Mouse (Mus musculus): ENCODE measurements around the gene Akap7. TPM values are rescaled to one million over a fixed set of nuclear protein-coding genes. Genes with fewer than 3 reads are reported as not detected.

Gene Akap7
- polyA plus RNA-seq, 1 experiment from 2014 or later: 23.1 TPM

- TF ChIP-seq EP300 (optimal IDR thresholded peaks at IDR 0.05): no peak
- no peak for TF ChIP-seq CTCF (IDR thresholded peaks at IDR 0.05; ENCODE audit: low read depth)
- Histone ChIP-seq H3K27ac (replicated peaks) (no peak overlapping the region), H3K4me2 (replicated peaks; ENCODE audit: low read depth) (no peak overlapping the region), H3K9ac (ENCODE audit: low read length) (no peak overlapping the region), H3K36me3 (ENCODE audit: control insufficient read depth, insufficient read depth, low read length) (no peaks in the 10 kb centered on the region), H3K4me3 (ENCODE audit: low read depth, low read length) (no peak overlapping the region), H3K27me3 (ENCODE audit: control insufficient read depth, insufficient read depth, low read length) (no peaks in the 10 kb centered on the region), H3K9me3 (ENCODE audit: control insufficient read depth, low read length) (no peaks in the 10 kb centered on the region), H3K4me1 (replicated peaks; ENCODE audit: control insufficient read depth, insufficient read depth) (no peaks in the 10 kb centered on the region)
- DNase-seq (ENCODE audit: low spot score) (no peak), ATAC-seq (ENCODE audit: low FRiP score, low TSS enrichment) (no peak)
- WGBS: 87% methylated on average over 5 of the region's 5 CpGs
Observed at GRCm38 (mm10) chr10:25120871-25121554, 186.7 kb downstream of the Akap7 start.

Other genes starting within 250 kb of the Akap7 start
- gene Epb41l2, start 51.9 kb upstream of the Akap7 start, polyA plus RNA-seq (2015; fragmentation: Nextera tagmentation; extraction: Ambion mirVana): 18.2 and 19.3 TPM in 2 replicates
- 0.18 and 0.24 TPM in 2 replicates for gene Smlr1, start 228.4 kb upstream of the Akap7 start, polyA plus RNA-seq (2015; fragmentation: Nextera tagmentation; extraction: Ambion mirVana)

Data from stomach, postnatal 0 days (tissue).